Mouse (Mus musculus) heart, embryonic 12.5 days (tissue): ENCODE data around the gene Pelo. TPM values are rescaled to one million over a fixed set of nuclear protein-coding genes. Genes with fewer than 3 reads are reported as not detected.

Experiments used
- ATAC-seq: fragments of 200-750 bp; cut with Nextera tagmentation; 2 replicates; pipeline ENCODE4 v1.8.0; 2017; ENCODE audit warnings: moderate TSS enrichment, moderate library complexity; ENCODE audit not compliant: insufficient number of reproducible peaks, low FRiP score
- H3K27ac ChIP-seq: fragments of 300-500 bp; sonication (generic); 2 replicates; pipeline ENCODE4 v1.5.1; 2016; ENCODE audit warnings: mild to moderate bottlenecking, moderate library complexity; ENCODE audit not compliant: poor library complexity, severe bottlenecking
- H3K27me3 ChIP-seq: fragments of 300-500 bp; sonication (generic); replicated peaks from 2 replicates; pipeline ENCODE4 v1.6.1; 2016; ENCODE audit warnings: mild to moderate bottlenecking, moderate library complexity
- H3K36me3 ChIP-seq: fragments of 300-500 bp; sonication (generic); 2 replicates; pipeline ENCODE4 v1.6.1; 2016; ENCODE audit warnings: mild to moderate bottlenecking, moderate library complexity
- H3K4me1 ChIP-seq: fragments of 300-500 bp; sonication (generic); replicated peaks from 2 replicates; pipeline ENCODE4 v1.6.1; 2016; ENCODE audit warnings: mild to moderate bottlenecking
- H3K4me2 ChIP-seq: fragments of 300-500 bp; sonication (generic); 2 replicates; pipeline ENCODE4 v1.6.1; 2016; ENCODE audit warnings: mild to moderate bottlenecking, moderate library complexity
- H3K4me3 ChIP-seq: fragments of 300-500 bp; sonication (generic); 2 replicates; pipeline ENCODE4 v1.5.1; 2016; ENCODE audit warnings: mild to moderate bottlenecking
- H3K9ac ChIP-seq: fragments of 300-500 bp; sonication (generic); 2 replicates; pipeline ENCODE4 v1.6.1; 2016; ENCODE audit warnings: mild to moderate bottlenecking, moderate library complexity
- H3K9me3 ChIP-seq: fragments of 300-500 bp; sonication (generic); replicated peaks from 2 replicates; pipeline ENCODE4 v1.6.1; 2016; ENCODE audit warnings: mild to moderate bottlenecking, moderate library complexity
- WGBS: fragments of 180-500 bp; shearing (Covaris S2); methylation state at CpG from one replicate; pipeline ENCODE4 v1.1.7; 2016; 5-methylcytosine and 5-hydroxymethylcytosine counted together
- polyA plus RNA-seq: library from polyadenylated mRNA; unstranded; fragments of >200 nt; fragmentation: Nextera tagmentation; extraction: Ambion mirVana; gene quantifications from 2 replicates; pipeline ENCODE4 v1.2.1, GENCODE M21; 2016

Pelo gene
- polyA plus RNA-seq, 1 experiment from 2014 or later = 7.1 TPM

- no peak for ATAC-seq
- Histone ChIP-seq H3K4me3 (no peak overlapping the region), H3K27me3 (no peaks in the 10 kb centered on the region), H3K4me1 (peaks cover 31% of the 10 kb centered on the region), H3K27ac (no peak overlapping the region), H3K9me3 (no peaks in the 10 kb centered on the region), H3K36me3 (no peaks in the 10 kb centered on the region; the same call in 1 of the 2 replicates), H3K4me2 (no peak overlapping the region), H3K9ac (no peak overlapping the region)
- WGBS = 76% methylated on average over 5 of the region's 5 CpGs
Measured at GRCm38 (mm10) chr13:115096965-115097364, 7.0 kb upstream of the Pelo start.

GRCm38 (mm10) chr13:115096216-115096615, 6.2 kb upstream of the Pelo start:
- H3K9me3 ChIP-seq = no peaks in the 10 kb centered on the region
- WGBS = 33% methylated on average over 2 of the region's 2 CpGs
- 0 out of 2 replicates have a peak, but pooled peaks have one; percentile 20 for ATAC-seq
- H3K36me3 ChIP-seq = no peaks in the 10 kb centered on the region; the same call in 1 of the 2 replicates
- H3K4me3 ChIP-seq = no peak overlapping the region
- peaks cover 36% of the 10 kb centered on the region for H3K4me1 ChIP-seq
- H3K9ac ChIP-seq = no peak overlapping the region
- H3K27me3 ChIP-seq = no peaks in the 10 kb centered on the region
- H3K27ac ChIP-seq = no peak overlapping the region
- no peak overlapping the region for H3K4me2 ChIP-seq

- WGBS = 88% methylated on average over 2 of the region's 2 CpGs
- peaks cover 39% of the 10 kb centered on the region for H3K4me1 ChIP-seq
- H3K36me3 ChIP-seq = no peaks in the 10 kb centered on the region; the same call in 1 of the 2 replicates
- H3K4me3 ChIP-seq = no peak overlapping the region
- no peak overlapping the region for H3K4me2 ChIP-seq
- no peaks in the 10 kb centered on the region for H3K9me3 ChIP-seq
- ATAC-seq = no peak
- no peak overlapping the region for H3K27ac ChIP-seq
- no peaks in the 10 kb centered on the region for H3K27me3 ChIP-seq
- H3K9ac ChIP-seq = no peak overlapping the region
Measured at GRCm38 (mm10) chr13:115095392-115095791, 5.4 kb upstream of the Pelo start.

- no peaks in the 10 kb centered on the region for H3K9me3 ChIP-seq
- peak overlapping the region; percentile 98; the same call in 1 of the 2 replicates for H3K4me2 ChIP-seq
- H3K4me3 ChIP-seq = no peak overlapping the region
- no peak for ATAC-seq
- H3K27me3 ChIP-seq = no peaks in the 10 kb centered on the region
- peak overlapping the region; percentile 98; the same call in 1 of the 2 replicates for H3K27ac ChIP-seq
- peaks cover 50% of the 10 kb centered on the region for H3K4me1 ChIP-seq
- H3K9ac ChIP-seq = no peak overlapping the region
- 52% methylated on average over 3 of the region's 3 CpGs for WGBS
- peaks cover 20% of the 10 kb centered on the region for H3K36me3 ChIP-seq
Measured at GRCm38 (mm10) chr13:115091511-115091910, 1.5 kb upstream of the Pelo start.

DNA sequence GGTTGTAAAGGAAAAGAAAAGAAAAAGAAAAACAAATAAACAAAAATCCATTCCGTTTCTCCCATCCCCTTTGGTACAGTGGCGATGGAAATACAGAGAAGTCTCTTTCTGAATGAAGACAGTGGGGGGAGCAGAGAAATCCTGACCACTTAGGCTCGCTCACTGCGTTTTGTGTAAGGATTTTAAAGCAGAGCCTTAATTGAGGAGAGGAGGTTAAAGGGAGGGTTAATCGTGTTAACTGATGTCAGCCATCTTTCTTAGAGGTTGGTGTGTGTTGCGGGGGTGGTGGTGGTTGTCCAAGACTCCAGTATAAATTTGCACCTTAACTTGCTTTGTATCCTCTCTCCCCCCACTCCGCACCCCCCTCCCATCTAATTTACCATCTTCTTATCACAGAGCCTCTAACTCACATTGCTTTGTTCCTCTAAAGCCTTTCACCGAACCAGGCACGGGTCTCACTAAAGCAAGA, 1.0 kb upstream of the Pelo start:
- Histone ChIP-seq H3K4me3 (peak overlapping the region; percentile 87), H3K27me3 (no peaks in the 10 kb centered on the region), H3K9ac (peak overlapping the region; percentile 74), H3K27ac (peak overlapping the region; percentile 98), H3K9me3 (no peaks in the 10 kb centered on the region), H3K4me2 (peak overlapping the region; percentile 98), H3K4me1 (peaks cover 48% of the 10 kb centered on the region), H3K36me3 (peaks cover 23% of the 10 kb centered on the region)
- ATAC-seq = no peak
- 35% methylated on average over 9 of the region's 9 CpGs for WGBS

DNA sequence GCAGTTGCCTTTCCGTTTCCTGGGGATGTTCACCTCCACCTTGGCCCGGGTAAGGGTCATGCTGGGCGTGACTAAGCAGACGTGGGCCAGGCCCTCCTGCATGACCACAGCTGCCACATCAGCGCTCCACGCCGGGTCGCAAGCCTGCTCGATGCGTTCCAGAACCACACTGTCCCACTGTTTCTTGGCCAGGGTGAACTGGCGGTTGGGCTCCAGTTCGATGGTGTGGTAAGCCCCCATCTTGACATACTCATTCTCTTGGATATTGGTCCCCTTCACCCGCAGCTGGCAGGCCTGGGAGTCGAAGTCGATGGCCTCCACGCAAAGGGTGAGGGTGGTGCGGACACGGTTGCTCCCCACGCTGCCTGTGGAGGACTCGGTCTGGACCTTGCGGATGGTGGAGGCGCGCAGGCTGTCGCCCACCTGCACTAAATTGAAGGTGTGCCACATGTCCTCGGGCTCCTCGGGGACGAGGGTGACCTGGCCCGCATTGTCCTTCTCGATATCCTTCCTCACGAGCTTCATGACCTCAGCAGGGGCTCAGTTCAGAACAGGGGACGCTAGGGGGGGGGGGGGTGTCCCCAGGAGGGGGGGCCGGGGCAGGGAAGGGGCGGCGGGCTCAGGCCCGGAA, 476 bp downstream of the Pelo start:
- ATAC-seq = peak; percentile 64
- peak overlapping the region; percentile 87 for H3K4me3 ChIP-seq

DNA sequence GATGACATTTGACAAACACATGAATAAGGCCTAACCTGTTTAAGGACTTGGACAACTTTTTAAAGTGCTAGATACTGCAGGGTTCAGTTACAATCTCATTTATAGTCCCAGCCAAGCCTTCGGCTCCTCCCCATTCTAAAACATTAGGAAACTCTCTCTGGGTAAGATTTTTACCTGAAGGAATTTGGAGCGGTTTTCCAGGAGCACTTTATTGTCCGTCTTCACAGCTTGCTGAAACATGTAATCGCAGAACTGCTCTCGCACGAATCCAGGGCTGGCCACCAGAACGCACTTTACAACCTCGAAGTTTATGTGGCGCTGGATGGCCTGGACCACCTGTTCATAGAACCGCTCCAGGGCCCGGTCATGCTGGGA, 979 bp downstream of the Pelo start:
- no peaks in the 10 kb centered on the region for H3K27me3 ChIP-seq
- no peak for ATAC-seq
- H3K9me3 ChIP-seq = no peaks in the 10 kb centered on the region
- peak overlapping the region; percentile 98 for H3K4me2 ChIP-seq
- WGBS = 47% methylated on average over 11 of the region's 11 CpGs
- peak overlapping the region; percentile 98 for H3K27ac ChIP-seq
- H3K4me3 ChIP-seq = peak overlapping the region; percentile 87
- peak overlapping the region; percentile 94 for H3K9ac ChIP-seq
- H3K4me1 ChIP-seq = peaks cover 46% of the 10 kb centered on the region
- H3K36me3 ChIP-seq = peaks cover 30% of the 10 kb centered on the region

More for the DNA sequence above, 476 bp downstream of the Pelo start:
- H3K36me3 ChIP-seq = peaks cover 30% of the 10 kb centered on the region
- peak overlapping the region; percentile 94 for H3K9ac ChIP-seq
- 6% methylated on average over 35 of the region's 35 CpGs for WGBS
- peaks cover 46% of the 10 kb centered on the region for H3K4me1 ChIP-seq
- H3K4me2 ChIP-seq = peak overlapping the region; percentile 98
- peak overlapping the region; percentile 98 for H3K27ac ChIP-seq
- no peaks in the 10 kb centered on the region for H3K9me3 ChIP-seq
- no peaks in the 10 kb centered on the region for H3K27me3 ChIP-seq

DNA sequence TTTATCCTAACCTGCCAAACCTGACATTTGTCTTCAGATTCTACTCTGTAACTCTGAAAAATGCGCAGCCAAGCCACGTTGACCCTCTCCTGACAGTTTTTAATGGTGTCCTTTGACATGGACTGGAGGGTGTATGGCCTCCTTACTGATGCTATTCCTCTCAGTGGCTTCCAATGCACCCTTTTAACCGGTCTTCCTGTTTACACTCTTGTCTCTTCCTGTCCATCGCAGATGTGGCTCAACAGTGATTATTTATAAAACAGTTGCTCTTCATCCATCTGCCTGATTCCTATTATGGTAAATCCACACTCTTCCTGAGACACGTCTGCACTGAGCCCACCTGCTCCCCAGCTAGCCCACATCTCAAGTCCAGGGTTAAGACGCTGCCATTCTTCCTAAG, 4.0 kb downstream of the Pelo start:
- peaks cover 38% of the 10 kb centered on the region for H3K36me3 ChIP-seq
- WGBS = 76% methylated on average over 6 of the region's 6 CpGs
- no peak for ATAC-seq
- no peak overlapping the region for H3K9ac ChIP-seq
- H3K4me2 ChIP-seq = no peak overlapping the region
- peaks cover 33% of the 10 kb centered on the region for H3K4me1 ChIP-seq
- no peak overlapping the region for H3K4me3 ChIP-seq
- H3K27ac ChIP-seq = no peak overlapping the region
- no peaks in the 10 kb centered on the region for H3K9me3 ChIP-seq
- no peaks in the 10 kb centered on the region for H3K27me3 ChIP-seq

DNA sequence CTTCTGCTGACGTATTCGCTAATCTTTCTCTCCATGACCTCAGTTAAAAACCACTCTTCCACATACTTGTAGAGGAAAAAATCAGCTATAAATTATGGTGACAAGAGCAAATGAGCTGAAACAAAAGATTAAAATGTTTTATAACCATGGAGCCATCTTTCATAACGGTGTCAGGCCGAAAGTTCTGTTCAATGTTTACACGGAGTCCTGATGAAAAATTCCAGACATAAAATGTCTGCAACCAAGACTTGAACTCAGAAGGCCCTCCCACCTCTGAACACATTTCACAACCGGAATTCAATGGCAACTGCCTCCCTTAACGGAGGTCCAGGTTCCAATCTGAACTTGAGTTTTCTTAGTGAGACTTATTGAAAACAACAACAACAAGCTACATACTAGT, 7.6 kb downstream of the Pelo start:
- Histone ChIP-seq H3K4me3 (no peak overlapping the region), H3K9me3 (no peaks in the 10 kb centered on the region), H3K27ac (no peak overlapping the region), H3K4me2 (no peak overlapping the region), H3K27me3 (no peaks in the 10 kb centered on the region), H3K9ac (no peak overlapping the region), H3K36me3 (peaks cover 23% of the 10 kb centered on the region), H3K4me1 (peaks cover 19% of the 10 kb centered on the region)
- WGBS = 84% methylated on average over 7 of the region's 7 CpGs
- ATAC-seq = no peak

- H3K4me3 ChIP-seq = no peak overlapping the region
- H3K27ac ChIP-seq = no peak overlapping the region
- no peak overlapping the region for H3K9ac ChIP-seq
Measured at GRCm38 (mm10) chr13:115079996-115080585, 9.9 kb downstream of the Pelo start.

GRCm38 (mm10) chr13:115078997-115079685, 10.8 kb downstream of the Pelo start:
- ATAC-seq = no peak
- no peak overlapping the region for H3K27ac ChIP-seq
- H3K4me1 ChIP-seq = 0 out of 2 replicates have a peak, but pooled peaks cover 8% of the 10 kb centered on the region
- H3K4me3 ChIP-seq = no peak overlapping the region
- H3K36me3 ChIP-seq = peaks cover 11% of the 10 kb centered on the region
- H3K4me2 ChIP-seq = no peak overlapping the region
- no peaks in the 10 kb centered on the region for H3K27me3 ChIP-seq
- WGBS = 70% methylated on average over 6 of the region's 6 CpGs
- H3K9ac ChIP-seq = no peak overlapping the region
- H3K9me3 ChIP-seq = no peaks in the 10 kb centered on the region

More at GRCm38 (mm10) chr13:115079996-115080585, 9.9 kb downstream of the Pelo start:
- WGBS = 82% methylated on average over 3 of the region's 3 CpGs
- Histone ChIP-seq H3K9me3 (no peaks in the 10 kb centered on the region), H3K36me3 (peaks cover 11% of the 10 kb centered on the region), H3K4me2 (no peak overlapping the region), H3K27me3 (no peaks in the 10 kb centered on the region), H3K4me1 (0 out of 2 replicates have a peak, but pooled peaks cover 8% of the 10 kb centered on the region)
- no peak for ATAC-seq
